Mouse (Mus musculus) kidney, postnatal 25 days (tissue): Measurements from ENCODE around the gene Slc39a5.
A peak's percentile ranks its signal among the peaks of the same experiment; 100 is the strongest.

Experiments
- DNase-seq, 2 experiments: peaks; one replicate each; pipeline ENCODE4 v3.0.0; 2021; ENCODE audit warnings: mixed read lengths in 2 of 2

The Slc39a5 gene

GRCm38 (mm10) chr10:128401056-128401455, at the start of gene Slc39a5:
TSS of gene Slc39a5 (minus strand) at chr10:128401229.
- DNase-seq = peak; percentile 60 to 79

- no peak for DNase-seq
Observed at GRCm38 (mm10) chr10:128445407-128445806, 44.4 kb upstream of the Slc39a5 start.

GRCm38 (mm10) chr10:128444354-128444753, 43.3 kb upstream of the Slc39a5 start:
- DNase-seq = no peak

DNA sequence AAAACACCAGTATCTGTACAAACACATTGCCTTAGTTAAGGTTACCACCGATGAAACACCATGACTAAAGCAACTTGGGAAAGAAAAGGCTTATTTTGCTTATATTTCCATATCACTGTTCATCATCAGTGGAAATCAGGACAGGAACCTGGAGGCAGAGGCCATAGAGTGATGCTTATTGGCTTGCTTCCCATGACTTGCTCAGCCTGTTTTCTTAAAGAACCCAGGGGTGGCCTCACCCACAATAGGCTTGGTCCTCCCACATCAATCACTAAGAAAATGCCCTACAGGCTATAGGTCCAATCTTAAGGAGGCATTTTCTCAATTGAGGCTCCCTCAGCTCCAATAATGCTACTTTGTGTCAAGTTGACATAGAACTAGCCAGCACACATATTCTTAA, 41.7 kb upstream of the Slc39a5 start:
- DNase-seq = no peak

DNA sequence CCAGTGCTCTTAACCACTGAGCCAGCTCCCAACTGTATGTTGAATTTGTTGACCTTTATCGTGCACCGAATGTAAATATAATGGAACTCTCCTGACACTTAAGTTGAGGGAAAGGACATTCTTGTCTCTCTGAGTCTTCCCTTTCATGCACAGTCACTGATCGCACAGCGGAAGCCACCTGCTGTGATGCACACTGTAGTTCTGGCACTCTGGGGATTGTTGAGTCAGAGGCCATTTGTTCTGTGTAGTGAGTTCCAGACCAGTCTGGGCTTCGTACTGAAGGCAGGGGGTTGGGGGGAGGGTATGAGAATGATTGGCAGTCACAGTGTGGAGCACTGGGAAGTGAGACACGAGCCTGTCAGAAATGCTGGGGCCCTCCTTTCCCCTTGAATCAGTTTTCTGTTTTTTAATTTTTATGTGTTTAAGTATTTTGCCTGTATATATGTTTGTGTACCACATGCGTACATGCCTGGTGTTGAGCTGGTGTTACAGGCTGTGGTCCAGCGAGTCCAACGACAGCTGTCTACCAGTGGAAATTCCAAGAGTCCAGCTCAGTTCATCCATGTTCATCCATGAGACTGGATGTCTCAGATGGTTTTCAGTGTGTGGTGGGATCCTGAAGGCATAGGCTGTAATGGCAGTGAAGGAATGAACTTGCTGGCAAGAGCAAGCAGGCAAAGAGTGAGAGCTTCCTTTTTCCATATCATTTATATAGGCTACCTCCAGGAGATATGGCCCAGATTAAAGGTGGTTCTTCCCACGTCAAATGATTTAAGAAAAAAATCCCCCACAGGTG, 40.5 kb upstream of the Slc39a5 start:
- DNase-seq = no peak

DNA sequence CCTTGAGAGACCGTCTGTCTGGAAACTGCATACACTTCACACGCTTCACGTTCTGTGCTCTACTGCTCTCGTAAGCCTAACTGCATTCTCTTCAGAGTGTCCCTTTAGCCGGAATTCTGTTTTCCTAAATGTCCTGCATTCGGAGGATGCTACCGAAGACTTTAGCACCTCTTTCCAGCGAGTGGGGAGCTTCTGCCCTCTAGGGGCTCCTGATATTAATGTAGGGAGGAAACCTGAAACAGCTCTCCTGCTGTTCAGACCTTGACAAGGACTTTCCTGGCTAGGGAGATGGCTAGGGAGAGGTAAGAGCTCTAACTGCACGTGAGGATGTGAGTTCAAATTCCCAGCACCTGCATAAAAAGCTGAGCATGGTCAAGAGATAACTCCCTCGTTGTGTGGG, 39.4 kb upstream of the Slc39a5 start:
- DNase-seq = peak; percentile 41 to 46

DNA sequence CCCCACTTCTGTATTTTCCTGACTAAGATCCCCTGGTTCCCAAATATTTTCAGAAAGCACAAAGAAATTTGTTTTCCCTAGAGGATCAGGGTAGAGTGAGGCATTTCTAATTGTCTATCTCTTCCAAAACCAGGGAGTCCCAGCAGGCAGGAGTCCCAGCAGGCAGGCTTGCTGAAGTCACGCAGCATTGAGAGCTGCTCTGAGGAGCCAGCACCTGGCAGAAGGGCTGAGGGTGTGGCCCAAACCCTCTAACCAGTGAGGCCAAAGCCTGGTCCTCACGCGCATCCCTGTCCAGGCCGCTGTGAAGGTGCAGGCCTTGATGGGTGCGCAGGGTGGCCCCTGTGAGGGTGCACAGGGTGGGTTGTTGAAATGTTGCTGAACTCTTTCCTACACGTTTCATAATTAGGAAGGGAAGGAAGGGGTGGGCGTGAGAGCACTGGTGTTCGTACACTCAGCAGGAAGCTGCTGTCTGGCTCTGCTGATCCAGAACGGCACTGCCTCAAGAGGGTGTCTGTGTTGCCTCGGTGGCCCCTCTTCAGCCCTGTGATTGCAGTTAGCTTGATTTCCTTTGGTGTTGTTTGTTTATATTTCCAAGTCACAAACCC, 37.7 kb upstream of the Slc39a5 start:
- DNase-seq = peak; percentile 31 to 61

DNA sequence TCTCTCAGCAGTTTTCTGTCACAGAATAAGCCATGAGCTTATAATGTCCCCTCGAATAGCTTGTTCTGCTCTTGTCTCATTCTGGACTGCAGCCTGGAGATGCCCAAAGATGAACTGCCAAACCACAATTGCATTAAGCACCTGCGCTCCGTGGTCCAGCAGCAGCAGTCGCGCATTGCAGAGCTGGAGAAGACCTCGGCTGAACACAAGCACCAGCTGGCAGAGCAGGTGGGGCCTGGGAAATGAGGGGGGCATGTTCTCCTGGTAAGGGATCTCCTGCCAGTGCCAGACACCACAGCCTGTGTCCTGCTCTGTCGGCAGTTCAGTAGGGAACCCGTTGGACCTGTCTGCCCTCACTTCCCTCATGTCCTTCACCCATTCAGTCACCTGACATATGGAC, 35.3 kb upstream of the Slc39a5 start:
- DNase-seq = no peak

DNA sequence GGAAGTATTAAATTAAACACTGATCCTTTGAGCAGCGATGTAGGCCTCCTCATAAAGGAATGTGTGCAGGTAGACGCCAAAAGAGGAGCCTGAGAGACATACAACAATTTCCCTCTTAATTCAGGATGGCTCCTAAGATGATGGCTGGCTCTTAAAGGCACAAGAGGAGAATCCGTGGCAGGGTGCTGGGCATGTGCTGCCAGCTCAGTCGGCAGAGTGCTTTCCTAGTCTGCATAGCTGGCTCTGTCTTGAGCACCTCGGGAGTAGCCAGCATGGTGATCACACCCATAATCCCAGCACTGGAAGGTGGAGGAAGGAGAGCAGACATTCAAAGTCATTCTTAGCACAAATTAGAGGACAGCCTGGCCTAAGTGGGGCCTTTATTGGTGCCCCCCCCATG, 34.8 kb upstream of the Slc39a5 start:
- no peak for DNase-seq

GRCm38 (mm10) chr10:128435186-128435823, 34.3 kb upstream of the Slc39a5 start:
- peak; percentile 94 to 95 for DNase-seq

- DNase-seq = no peak
Observed at GRCm38 (mm10) chr10:128434681-128435080, 33.7 kb upstream of the Slc39a5 start.

DNA sequence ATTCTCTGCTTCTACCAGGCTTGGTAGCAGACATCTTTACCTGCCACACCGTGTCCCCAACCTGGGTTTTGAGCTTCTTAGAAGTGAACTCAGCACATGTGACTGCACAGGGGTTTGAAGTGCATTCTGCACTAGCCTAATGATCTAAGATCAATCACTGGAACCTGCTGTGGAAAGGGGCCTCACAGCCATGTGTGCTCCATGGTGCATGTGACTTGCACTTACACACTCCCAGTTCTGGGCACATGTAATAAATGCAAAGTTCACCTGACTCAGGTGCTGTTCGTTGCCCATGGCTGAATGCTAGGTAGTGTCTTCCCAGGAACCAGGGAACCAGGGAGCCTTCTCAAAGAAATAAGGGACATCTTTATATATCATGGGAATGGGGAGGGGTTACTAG, 32.4 kb upstream of the Slc39a5 start:
- no peak for DNase-seq

- no peak for DNase-seq
Observed at GRCm38 (mm10) chr10:128429454-128429853, 28.4 kb upstream of the Slc39a5 start.

DNA sequence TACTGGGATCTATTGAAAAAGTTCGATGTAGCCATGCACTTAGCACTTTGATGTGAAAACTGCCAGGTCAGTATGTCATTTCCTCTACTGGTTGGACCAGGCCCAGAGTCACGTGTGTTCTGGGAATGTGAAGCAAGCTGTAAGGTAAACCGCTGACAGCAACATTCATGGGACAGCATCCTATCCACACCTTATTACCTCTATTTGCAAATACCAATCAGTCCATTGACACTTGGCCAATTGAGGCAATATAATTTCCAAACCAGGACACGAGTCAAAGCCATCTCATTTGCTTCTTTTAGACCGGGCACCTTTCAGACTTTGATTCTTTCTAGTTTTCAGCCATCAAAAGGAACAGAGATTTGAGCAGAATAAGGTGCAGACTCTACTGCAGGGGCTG, 28.0 kb upstream of the Slc39a5 start:
- no peak for DNase-seq

DNA sequence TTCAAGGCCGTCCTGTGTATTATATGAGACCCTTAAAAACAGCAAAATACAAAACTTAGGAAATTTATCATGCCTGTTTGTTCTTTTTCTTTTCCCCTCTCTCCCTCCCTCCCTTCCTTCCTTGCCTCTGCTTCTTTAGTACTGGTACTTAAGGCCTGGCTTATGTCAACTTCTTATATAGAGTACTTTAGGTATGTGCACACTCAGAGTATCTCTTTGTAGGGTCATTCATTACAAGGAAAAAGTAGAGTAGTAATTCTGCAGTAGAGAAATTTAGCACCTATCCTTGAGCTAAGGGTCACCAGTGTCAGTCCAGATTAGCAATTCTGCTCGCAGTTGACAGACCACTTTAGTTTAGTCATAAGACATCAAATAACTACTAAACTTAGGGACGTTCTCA, 24.2 kb upstream of the Slc39a5 start:
- DNase-seq = no peak

DNA sequence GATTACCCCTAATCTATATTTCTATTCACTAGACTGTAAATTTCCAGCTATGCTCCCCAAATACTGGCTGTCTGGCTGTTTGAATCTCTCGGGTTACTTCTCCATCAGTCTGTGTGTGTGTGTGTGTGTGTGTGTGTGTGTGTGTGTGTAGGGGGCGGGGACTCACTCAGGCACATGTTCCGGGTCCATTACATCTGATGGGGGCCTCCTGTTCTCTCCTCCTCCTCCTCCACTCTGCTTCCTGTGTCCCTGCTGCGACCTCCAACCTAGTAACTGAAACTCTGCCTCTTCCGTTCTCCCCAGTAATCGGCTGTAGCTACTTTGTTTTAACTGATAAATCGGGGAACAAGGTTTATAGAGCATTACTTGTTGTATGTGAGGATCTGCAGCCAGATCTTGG, 23.6 kb upstream of the Slc39a5 start:
- peak in 1 of 2 experiments; percentile 50 for DNase-seq

- DNase-seq = no peak
Observed at GRCm38 (mm10) chr10:128422426-128422825, 21.4 kb upstream of the Slc39a5 start.

DNA sequence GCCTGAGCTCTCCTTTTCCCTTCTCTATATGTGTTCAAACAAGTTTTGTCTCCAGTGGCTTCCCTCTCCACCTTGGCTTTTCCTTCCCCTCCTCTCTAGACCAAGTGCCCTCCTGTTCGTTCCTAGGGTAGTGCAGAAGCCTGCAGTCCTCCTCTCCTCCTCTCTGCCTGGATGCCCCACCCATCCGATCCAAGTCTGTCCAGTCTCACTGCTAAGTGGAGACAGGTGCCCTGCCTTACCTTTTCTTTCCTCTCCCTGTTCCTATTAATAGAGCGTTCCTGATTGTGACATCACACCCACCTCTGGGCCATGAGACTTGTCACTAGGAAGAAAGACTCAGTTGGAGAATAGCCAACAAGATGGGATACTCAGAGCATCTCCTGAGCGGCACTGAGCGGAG, 13.8 kb upstream of the Slc39a5 start:
- DNase-seq = no peak

GRCm38 (mm10) chr10:128413076-128413475, 12.0 kb upstream of the Slc39a5 start:
- DNase-seq = no peak

GRCm38 (mm10) chr10:128412558-128412957, 11.5 kb upstream of the Slc39a5 start:
- no peak for DNase-seq

- peak; percentile 44 to 70 for DNase-seq
Observed at GRCm38 (mm10) chr10:128412055-128412381, 11.0 kb upstream of the Slc39a5 start.

- peak; percentile 98 for DNase-seq
Observed at GRCm38 (mm10) chr10:128411211-128412054, 10.4 kb upstream of the Slc39a5 start, which contains the start of the genes Nabp2 and Rnf41. TSS of gene Nabp2 (minus strand) at chr10:128411492. TSS of gene Rnf41 (plus strand) at chr10:128411657.

DNA sequence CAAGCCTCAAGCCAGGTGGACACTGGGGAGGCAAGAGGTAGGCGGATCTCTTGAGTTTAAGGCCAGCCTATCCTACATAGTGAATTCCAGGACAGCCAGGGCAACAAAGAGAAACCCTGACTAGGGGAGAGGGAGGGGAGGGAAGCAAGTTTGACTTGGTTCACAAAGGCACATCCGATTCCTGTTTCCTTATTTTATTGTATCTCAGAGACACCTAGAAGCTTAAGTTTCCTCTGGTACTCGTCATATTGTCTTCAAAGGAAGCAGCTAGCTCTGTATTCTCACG, 9.5 kb upstream of the Slc39a5 start:
- DNase-seq = no peak
